Mouse (Mus musculus): Measurements from ENCODE around the gene Spout1.

Gene Spout1

DNA sequence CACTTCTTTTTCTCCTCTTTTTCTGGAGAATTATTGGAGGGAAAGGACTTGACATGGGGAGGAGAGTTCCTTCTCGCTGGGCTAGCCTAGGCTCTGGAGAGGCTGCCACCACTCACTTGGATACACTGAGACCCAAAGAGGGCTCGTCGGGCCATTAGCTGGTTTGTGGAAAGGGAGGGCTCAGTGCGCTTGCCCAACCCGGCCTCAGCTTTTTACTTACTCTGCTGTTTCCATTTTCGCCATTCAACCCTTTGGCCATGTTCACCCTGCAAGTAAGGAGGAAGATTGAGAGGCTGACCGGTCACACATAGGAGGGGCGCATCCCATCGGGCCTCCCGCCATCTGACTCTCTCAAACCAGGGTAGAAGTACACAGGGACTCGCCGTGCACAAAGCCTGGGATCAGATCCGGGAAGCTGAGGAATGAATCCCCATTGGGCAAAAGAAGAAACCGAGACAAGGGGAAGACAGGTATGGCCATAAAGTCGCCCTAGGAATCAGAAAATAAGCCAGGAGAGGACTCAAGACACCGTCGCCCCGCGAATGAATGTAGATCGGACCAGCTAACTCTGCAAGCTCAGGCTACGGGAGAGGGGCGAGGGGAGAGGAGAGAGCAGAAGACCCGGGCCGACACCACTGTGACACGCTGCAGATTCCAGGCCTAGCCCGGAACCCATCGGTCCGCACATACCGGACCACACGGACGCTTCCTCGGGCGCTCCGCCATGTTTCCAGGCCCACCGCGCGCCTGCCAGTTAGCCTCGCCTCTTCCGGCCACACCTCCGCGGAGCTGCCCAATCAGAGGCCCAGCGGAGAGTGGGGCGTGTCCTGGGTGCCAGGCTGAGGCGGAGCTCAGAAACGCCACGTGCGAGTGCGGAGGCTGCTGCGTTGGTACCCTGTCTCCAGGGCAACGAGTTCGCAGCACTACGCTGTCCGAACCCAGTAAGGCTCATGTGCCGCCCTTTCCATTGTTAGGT, at the start of gene Spout1:
Spout1 (minus strand) TSS at position 760 of the 976 bp plus-strand sequence.
- peak; percentile 82 for DNase-seq (ENCODE audit: low read depth, low spot score)

DNA sequence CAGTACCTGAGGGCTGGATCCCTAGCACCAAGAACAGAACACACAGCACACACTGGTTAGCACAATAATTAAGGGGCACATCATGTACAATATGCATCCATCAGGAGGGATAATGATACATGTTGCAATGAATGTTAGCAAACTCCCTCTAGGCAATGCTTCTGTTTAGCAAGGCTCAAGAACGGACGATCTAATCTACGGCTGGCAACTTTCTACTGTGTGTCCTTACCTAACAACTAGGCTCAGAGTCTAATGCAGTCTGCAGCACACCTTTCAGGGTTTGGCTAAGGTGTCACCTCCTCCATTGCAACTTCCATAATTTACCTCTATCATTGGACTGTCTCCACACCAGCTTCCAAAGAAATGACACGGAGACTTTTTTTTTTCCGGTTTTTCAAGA, 38.0 kb upstream of the Spout1 start:
- no peak for DNase-seq (ENCODE audit: low read depth, low spot score)

DNA sequence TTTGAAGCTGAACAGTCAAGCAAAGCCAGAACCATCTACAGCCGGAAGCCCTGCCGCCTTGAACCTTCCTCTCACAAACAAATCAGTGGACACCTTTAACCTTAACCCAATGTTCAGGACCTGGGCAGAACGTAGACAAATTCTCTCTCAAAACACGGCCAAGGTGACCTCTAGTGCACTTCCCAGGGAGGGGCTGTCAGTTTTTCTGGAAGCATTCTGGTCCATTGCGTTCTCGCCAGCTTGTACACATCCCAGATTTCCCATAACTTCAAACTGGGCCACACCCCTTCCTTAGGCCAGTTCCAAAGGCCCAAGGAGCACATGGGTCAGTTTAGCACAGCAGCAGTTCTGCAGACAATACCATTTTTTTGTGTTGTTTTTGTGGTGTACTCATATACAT, 37.2 kb upstream of the Spout1 start:
- DNase-seq (ENCODE audit: low read depth, low spot score): no peak

- no peak for DNase-seq (ENCODE audit: low read depth, low spot score)
These were observed 36.5 kb upstream of the Spout1 start for GRCm38 (mm10) chr2:30214745-30215144.

GRCm38 (mm10) chr2:30212951-30213350, 34.7 kb upstream of the Spout1 start:
- no peak for DNase-seq (ENCODE audit: low read depth, low spot score)

DNA sequence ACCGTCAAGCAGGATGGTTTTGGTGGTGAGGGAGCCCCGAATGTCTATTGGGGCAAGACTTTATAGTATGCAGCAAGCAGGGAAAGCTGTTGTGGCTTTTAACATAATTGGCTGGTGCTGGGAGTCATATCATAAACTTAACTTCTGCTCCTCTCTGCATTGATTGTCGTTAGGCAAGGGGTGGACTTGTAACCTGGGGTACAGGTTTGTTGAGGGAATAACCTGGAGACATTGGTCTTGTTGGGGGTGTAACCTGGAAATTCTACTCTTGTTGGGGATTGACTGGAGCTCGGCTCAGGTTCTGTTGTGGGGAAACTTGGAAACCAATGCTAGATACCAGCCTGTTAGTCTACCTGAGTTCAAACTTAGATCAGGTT, 33.9 kb upstream of the Spout1 start:
- DNase-seq (ENCODE audit: low read depth, low spot score): no peak

GRCm38 (mm10) chr2:30211408-30212168, 33.3 kb upstream of the Spout1 start:
- DNase-seq (ENCODE audit: low read depth, low spot score): no peak

- DNase-seq (ENCODE audit: low read depth, low spot score): no peak
These were observed 29.6 kb upstream of the Spout1 start for GRCm38 (mm10) chr2:30207886-30208285.

DNA sequence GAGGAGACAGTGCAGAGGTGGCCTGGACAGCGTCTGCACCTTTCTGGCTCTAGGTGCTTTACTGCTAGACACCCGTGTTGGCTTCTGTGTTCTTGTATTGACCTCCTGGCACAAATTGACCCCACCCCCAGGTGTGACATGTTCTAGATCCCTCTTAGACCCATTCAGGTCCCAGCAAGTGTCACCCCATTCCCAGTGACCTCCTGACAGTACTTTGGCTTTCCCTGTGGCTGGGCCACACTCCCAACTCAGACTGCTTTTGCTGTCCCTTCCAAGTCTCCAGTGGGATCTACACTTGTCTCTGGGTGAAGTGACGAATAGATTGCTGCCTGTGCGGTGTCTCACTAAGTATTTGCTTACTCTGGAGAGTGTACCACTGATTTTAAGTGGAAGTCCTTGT, 29.1 kb upstream of the Spout1 start:
- no peak for DNase-seq (ENCODE audit: low read depth, low spot score)

DNA sequence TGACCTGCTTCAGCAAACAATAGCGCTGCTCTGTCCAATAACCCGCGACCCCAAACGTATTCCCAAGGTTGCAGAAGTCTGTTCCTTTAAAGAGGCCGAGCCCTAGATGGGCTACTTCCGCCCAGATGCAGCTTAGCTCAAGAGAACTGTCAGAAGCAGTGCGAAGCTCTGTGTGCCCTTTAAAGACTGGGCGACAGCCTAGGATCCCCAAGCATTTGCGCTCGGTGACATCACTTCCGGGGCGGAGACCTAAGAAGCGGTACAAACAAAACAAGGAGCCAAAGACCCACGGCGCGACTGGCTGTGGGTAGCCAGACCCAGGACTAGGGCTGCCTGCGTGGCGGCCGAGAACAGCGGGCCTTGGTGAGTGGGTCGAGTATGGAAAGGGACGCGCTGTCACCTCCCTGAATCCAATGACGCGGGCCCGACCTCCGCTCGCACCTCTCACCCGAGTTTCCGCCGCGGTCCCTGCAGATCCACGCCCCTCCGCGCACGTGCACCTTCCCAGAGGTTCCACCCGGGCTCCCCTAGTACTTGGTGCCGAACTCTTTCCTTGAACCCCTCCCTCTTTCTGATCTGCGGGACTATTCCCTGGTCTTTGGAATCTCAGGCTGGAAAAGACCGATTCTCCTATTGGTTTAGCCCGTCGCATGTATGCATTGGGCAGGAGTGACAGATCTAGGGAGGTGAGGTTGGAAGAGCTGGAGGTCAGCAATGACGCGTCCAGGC, 27.5 kb upstream of the Spout1 start, which contains the start of gene Kyat1:
Kyat1 (minus strand) TSS at position 219 of the 729 bp plus-strand sequence.
- DNase-seq (ENCODE audit: low read depth, low spot score): peak; percentile 94

- DNase-seq (ENCODE audit: low read depth, low spot score): no peak
These were observed 27.0 kb upstream of the Spout1 start for GRCm38 (mm10) chr2:30205255-30205628.

DNA sequence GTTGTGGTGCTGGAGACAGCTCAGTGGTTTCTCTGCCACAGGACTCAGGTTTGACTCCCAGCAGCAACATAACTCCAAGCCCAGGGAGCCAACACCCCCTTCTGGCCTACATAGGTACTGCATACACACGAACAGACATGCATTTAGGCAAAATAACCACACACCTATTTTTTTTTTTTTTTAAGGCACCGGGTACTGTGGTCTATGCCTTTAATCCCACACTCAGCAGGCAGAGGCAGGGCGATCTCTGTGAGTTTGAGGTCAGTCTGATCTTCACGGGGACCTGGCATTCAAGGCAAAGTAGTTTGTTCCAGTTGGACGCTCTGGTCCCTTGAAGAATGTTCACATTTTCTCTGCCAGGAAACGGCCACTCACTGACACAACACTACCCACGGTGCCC, 25.2 kb upstream of the Spout1 start:
- DNase-seq (ENCODE audit: low read depth, low spot score): no peak

DNA sequence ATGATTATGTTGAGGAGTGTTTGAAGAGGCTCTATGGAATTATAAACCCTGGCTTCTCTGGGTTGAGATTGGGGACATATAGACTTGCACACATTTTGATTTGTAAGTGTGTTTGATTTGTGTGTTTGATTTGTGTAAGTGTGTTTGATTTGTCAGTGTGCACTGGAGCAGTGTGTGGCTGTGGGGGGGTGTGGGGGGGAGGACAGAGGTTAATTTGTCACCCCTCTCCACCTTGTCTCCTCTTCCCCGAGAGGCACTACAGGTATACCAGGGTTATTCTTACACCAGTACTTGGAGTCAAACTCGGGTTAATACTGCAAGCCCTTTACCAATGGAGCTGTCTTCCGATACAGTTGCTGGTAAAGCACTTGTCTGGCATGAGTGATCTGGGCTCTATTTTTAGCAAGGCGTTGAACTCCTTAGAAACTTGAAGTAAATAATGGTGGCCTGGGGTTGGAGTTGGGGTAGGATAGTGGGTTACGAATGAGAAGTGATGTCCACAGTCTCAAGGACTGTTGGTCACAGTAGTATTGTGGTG, 22.2 kb upstream of the Spout1 start:
- DNase-seq (ENCODE audit: low read depth, low spot score): no peak

DNA sequence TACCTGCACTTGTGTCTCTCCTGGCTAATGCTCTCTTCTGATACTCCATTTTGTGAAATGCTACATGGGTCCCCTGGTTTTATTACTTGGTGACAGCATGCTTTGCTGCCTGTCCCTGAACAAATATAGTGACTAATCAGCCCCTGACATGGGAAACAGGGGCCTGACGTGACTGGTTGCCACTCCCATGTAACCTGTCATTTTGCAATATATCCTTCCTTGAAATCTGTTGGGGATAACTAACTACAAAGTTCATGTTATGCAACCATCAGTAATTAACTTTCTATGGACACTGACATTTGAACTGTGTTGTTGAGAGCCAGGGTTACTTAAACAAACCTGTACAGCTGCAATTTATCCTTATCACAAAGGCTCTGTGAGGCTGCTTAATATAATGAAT, 21.7 kb upstream of the Spout1 start:
- no peak for DNase-seq (ENCODE audit: low read depth, low spot score)

GRCm38 (mm10) chr2:30198021-30198420, 19.8 kb upstream of the Spout1 start:
- no peak for DNase-seq (ENCODE audit: low read depth, low spot score)

GRCm38 (mm10) chr2:30194656-30195055, 16.4 kb upstream of the Spout1 start:
- DNase-seq (ENCODE audit: low read depth, low spot score): no peak

- DNase-seq (ENCODE audit: low read depth, low spot score): no peak
These were observed 13.7 kb upstream of the Spout1 start for GRCm38 (mm10) chr2:30191790-30192580.

GRCm38 (mm10) chr2:30185681-30186080, 7.4 kb upstream of the Spout1 start:
- no peak for DNase-seq (ENCODE audit: low read depth, low spot score)

DNA sequence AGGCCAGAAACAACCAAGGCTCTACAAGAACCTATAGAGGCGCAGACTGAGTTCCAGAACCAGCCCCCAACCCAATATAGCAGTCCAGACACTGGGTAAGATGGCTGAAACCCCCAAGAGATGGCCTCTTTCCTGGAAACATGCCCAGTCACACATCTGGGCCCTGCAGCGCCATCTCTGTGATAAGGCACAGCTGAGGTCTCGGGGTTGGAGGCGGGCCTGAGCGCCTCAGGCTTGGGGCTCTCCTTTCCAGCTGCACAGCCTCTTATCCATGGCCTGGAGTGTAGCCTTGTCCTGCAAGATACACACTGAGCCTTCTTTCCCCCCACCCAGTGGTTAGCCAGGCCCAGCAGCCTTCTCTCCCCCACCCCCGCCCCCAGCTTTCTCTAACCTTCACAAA, 7.0 kb upstream of the Spout1 start:
- no peak for DNase-seq (ENCODE audit: low read depth, low spot score)

- DNase-seq (ENCODE audit: low read depth, low spot score): no peak
These were observed 5.5 kb upstream of the Spout1 start for GRCm38 (mm10) chr2:30183721-30184120.

- DNase-seq (ENCODE audit: low read depth, low spot score): no peak
These were observed 4.2 kb upstream of the Spout1 start for GRCm38 (mm10) chr2:30182424-30182823.

Data from retina, adult 2 months (tissue).